Mouse (Mus musculus) liver, embryonic 16.5 days (tissue): ENCODE measurements around the gene Kcnk6. TPM values are rescaled to one million over a fixed set of nuclear protein-coding genes. Genes with fewer than 3 reads are reported as not detected.

Experiments used
- ATAC-seq: fragments of 200-750 bp; cut with Nextera tagmentation; 2 replicates; pipeline ENCODE4 v1.8.0; 2017; ENCODE audit warnings: low read depth, mild to moderate bottlenecking, moderate number of reproducible peaks, moderate library complexity
- H3K27ac ChIP-seq: fragments of 300-500 bp; sonication (generic); 2 replicates; pipeline ENCODE4 v1.5.1; 2014; ENCODE audit warnings: mild to moderate bottlenecking, low read length
- H3K27me3 ChIP-seq: fragments of 300-500 bp; sonication (generic); 2 replicates; pipeline ENCODE4 v1.6.1; 2014; ENCODE audit warnings: low read depth, low read length, mixed read lengths; ENCODE audit not compliant: control insufficient read depth, insufficient read depth
- H3K36me3 ChIP-seq: fragments of 300-500 bp; sonication (generic); 2 replicates; pipeline ENCODE4 v1.6.1; 2014; ENCODE audit warnings: mild to moderate bottlenecking; ENCODE audit not compliant: control insufficient read depth, insufficient read depth
- H3K4me1 ChIP-seq: fragments of 300-500 bp; sonication (generic); 2 replicates; pipeline ENCODE4 v1.6.1; 2014; ENCODE audit warnings: low read depth, low read length, mixed read lengths; ENCODE audit not compliant: control insufficient read depth
- H3K4me2 ChIP-seq: fragments of 300-500 bp; sonication (generic); 2 replicates; pipeline ENCODE4 v1.6.1; 2014; ENCODE audit warnings: low read depth, low read length, mixed read lengths
- H3K4me3 ChIP-seq: fragments of 300-500 bp; sonication (generic); 2 replicates; pipeline ENCODE4 v1.5.1; 2014; ENCODE audit warnings: low read depth, mild to moderate bottlenecking, low read length
- H3K9ac ChIP-seq: fragments of 300-500 bp; sonication (generic); 2 replicates; pipeline ENCODE4 v1.6.1; 2014; ENCODE audit warnings: low read depth, low read length
- H3K9me3 ChIP-seq: fragments of 300-500 bp; sonication (generic); replicated peaks from 2 replicates; pipeline ENCODE4 v1.6.1; 2016; ENCODE audit warnings: low read length; ENCODE audit not compliant: control insufficient read depth
- WGBS: fragments of 180-500 bp; shearing (Covaris S2); extraction: QIAGEN DNeasy Blood & Tissue Kit; methylation state at CpG from one replicate; pipeline ENCODE4 v1.1.7; 2014; ENCODE audit not compliant: insufficient replicate concordance; 5-methylcytosine and 5-hydroxymethylcytosine counted together
- polyA plus RNA-seq: library from polyadenylated mRNA; unstranded; fragments of >200 nt; fragmentation: Nextera tagmentation; extraction: Ambion mirVana; gene quantifications from 2 replicates; pipeline ENCODE4 v1.2.1, GENCODE M21; 2015

Gene Kcnk6
- 1.4 and 1.5 TPM in 2 replicates for polyA plus RNA-seq

GRCm38 (mm10) chr7:29232247-29233013 is at the start of gene Kcnk6:
Gene Kcnk6, minus strand, starts transcription at chr7:29232515.
- Histone ChIP-seq H3K36me3 (no peaks in the 10 kb centered on the region), H3K4me1 (no peaks in the 10 kb centered on the region; the same call in 1 of the 2 replicates), H3K4me3 (peak within 1 kb of the TSS; percentile 61), H3K9me3 (no peaks in the 10 kb centered on the region), H3K27ac (peak within 1 kb of the TSS; percentile 10), H3K4me2 (peak within 1 kb of the TSS; percentile 64), H3K9ac (peak within 1 kb of the TSS; percentile 57), H3K27me3 (peaks cover 25% of the 10 kb centered on the region)
- ATAC-seq, result 0 out of 2 replicates have a peak, but pooled peaks have one; percentile 17
- 2% methylated on average over 49 of the region's 62 CpGs for WGBS

- Histone ChIP-seq H3K4me3 (peak within 1 kb of the TSS; percentile 66), H3K27me3 (peaks cover 14% of the 10 kb centered on the region), H3K9ac (peak within 1 kb of the TSS; percentile 69), H3K9me3 (no peaks in the 10 kb centered on the region), H3K4me1 (peaks cover 9% of the 10 kb centered on the region), H3K36me3 (no peaks in the 10 kb centered on the region), H3K4me2 (peak within 1 kb of the TSS; percentile 83), H3K27ac (peak within 1 kb of the TSS; percentile 38)
- peak; percentile 84 for ATAC-seq
- under 1% methylated on average over 73 of the region's 80 CpGs for WGBS
These were observed 49.1 kb upstream of the Kcnk6 start, which contains the start of gene Spint2 for GRCm38 (mm10) chr7:29281201-29282073. Gene Spint2, minus strand, starts transcription at chr7:29281912.

GRCm38 (mm10) chr7:29280801-29281200 is 48.5 kb upstream of the Kcnk6 start:
- 10% methylated on average over 13 of the region's 13 CpGs for WGBS
- Histone ChIP-seq H3K36me3 (no peaks in the 10 kb centered on the region), H3K9me3 (no peaks in the 10 kb centered on the region), H3K4me2 (peak overlapping the region; percentile 83), H3K9ac (peak overlapping the region; percentile 69; the same call in 1 of the 2 replicates), H3K27ac (no peak overlapping the region), H3K27me3 (peaks cover 12% of the 10 kb centered on the region), H3K4me1 (peaks cover 9% of the 10 kb centered on the region), H3K4me3 (peak overlapping the region; percentile 66)
- ATAC-seq, result no peak

- Histone ChIP-seq H3K9me3 (no peaks in the 10 kb centered on the region), H3K4me1 (peaks cover 9% of the 10 kb centered on the region), H3K27me3 (peaks cover 12% of the 10 kb centered on the region), H3K4me3 (no peak overlapping the region), H3K36me3 (no peaks in the 10 kb centered on the region), H3K27ac (no peak overlapping the region), H3K4me2 (no peak overlapping the region), H3K9ac (no peak overlapping the region)
- no peak for ATAC-seq
- WGBS, result 73% methylated on average over 8 of the region's 8 CpGs
These were observed 47.6 kb upstream of the Kcnk6 start for GRCm38 (mm10) chr7:29279924-29280323.

- Histone ChIP-seq H3K4me1 (peaks cover 9% of the 10 kb centered on the region), H3K9me3 (no peaks in the 10 kb centered on the region), H3K36me3 (no peaks in the 10 kb centered on the region), H3K9ac (no peak overlapping the region), H3K4me3 (no peak overlapping the region), H3K27ac (no peak overlapping the region), H3K27me3 (peaks cover 12% of the 10 kb centered on the region), H3K4me2 (no peak overlapping the region)
- ATAC-seq, result no peak
These were observed 46.9 kb upstream of the Kcnk6 start for GRCm38 (mm10) chr7:29279261-29279660.

GRCm38 (mm10) chr7:29277510-29277909 is 45.2 kb upstream of the Kcnk6 start:
- H3K9ac ChIP-seq, result no peak overlapping the region
- no peak overlapping the region for H3K4me2 ChIP-seq
- H3K9me3 ChIP-seq, result no peaks in the 10 kb centered on the region
- peaks cover 9% of the 10 kb centered on the region for H3K4me1 ChIP-seq
- WGBS, result 61% methylated on average over 4 of the region's 4 CpGs
- H3K27me3 ChIP-seq, result peaks cover 11% of the 10 kb centered on the region
- H3K4me3 ChIP-seq, result no peak overlapping the region
- no peak overlapping the region for H3K27ac ChIP-seq
- no peak for ATAC-seq
- no peaks in the 10 kb centered on the region for H3K36me3 ChIP-seq

- WGBS, result 63% methylated on average over 5 of the region's 5 CpGs
- Histone ChIP-seq H3K27ac (no peak overlapping the region), H3K4me3 (no peak overlapping the region), H3K9me3 (no peaks in the 10 kb centered on the region), H3K4me1 (peaks cover 2% of the 10 kb centered on the region), H3K27me3 (peaks cover 7% of the 10 kb centered on the region), H3K9ac (no peak overlapping the region), H3K36me3 (no peaks in the 10 kb centered on the region), H3K4me2 (no peak overlapping the region)
- no peak for ATAC-seq
These were observed 44.4 kb upstream of the Kcnk6 start for GRCm38 (mm10) chr7:29276715-29277114.

- no peak overlapping the region for H3K4me3 ChIP-seq
- no peaks in the 10 kb centered on the region for H3K4me1 ChIP-seq
- H3K4me2 ChIP-seq, result no peak overlapping the region
- WGBS, result 65% methylated on average over 8 of the region's 8 CpGs
- no peaks in the 10 kb centered on the region for H3K36me3 ChIP-seq
- no peak for ATAC-seq
- H3K9ac ChIP-seq, result no peak overlapping the region
- H3K9me3 ChIP-seq, result no peaks in the 10 kb centered on the region
- no peaks in the 10 kb centered on the region for H3K27me3 ChIP-seq
- no peak overlapping the region for H3K27ac ChIP-seq
These were observed 39.6 kb upstream of the Kcnk6 start for GRCm38 (mm10) chr7:29271687-29272465.
